Mouse (Mus musculus) hindbrain, embryonic 11.5 days (tissue): ENCODE data around the gene Me1. TPM values are rescaled to one million over a fixed set of nuclear protein-coding genes. Genes with fewer than 3 reads are reported as not detected.

ENCODE experiments used
- ATAC-seq: fragments of 200-750 bp; cut with Nextera tagmentation; 2 replicates; pipeline ENCODE4 v1.8.0; 2017; ENCODE audit warnings: mild to moderate bottlenecking, moderate TSS enrichment, moderate library complexity; ENCODE audit not compliant: low FRiP score
- DNase-seq: peaks from one replicate; pipeline ENCODE4 v3.0.0-alpha.2; 2015; ENCODE audit warnings: low spot score
- H3K27ac ChIP-seq: fragments of 300-500 bp; sonication (generic); 2 replicates; pipeline ENCODE4 v1.5.1; 2014; ENCODE audit warnings: mild to moderate bottlenecking, low read depth, low read length
- H3K27me3 ChIP-seq: fragments of 300-500 bp; sonication (generic); 2 replicates; pipeline ENCODE4 v1.6.1; 2014; ENCODE audit warnings: mild to moderate bottlenecking, low read length, moderate library complexity, mixed read lengths; ENCODE audit not compliant: control insufficient read depth, insufficient read depth
- H3K36me3 ChIP-seq: fragments of 300-500 bp; sonication (generic); 2 replicates; pipeline ENCODE4 v1.6.1; 2014; ENCODE audit warnings: mild to moderate bottlenecking, low read length, moderate library complexity, mixed read lengths; ENCODE audit not compliant: control insufficient read depth, insufficient read depth
- H3K4me1 ChIP-seq: fragments of 300-500 bp; sonication (generic); replicated peaks from 2 replicates; pipeline ENCODE4 v1.6.1; 2014; ENCODE audit warnings: low read length, mixed read lengths; ENCODE audit not compliant: control insufficient read depth, insufficient read depth
- H3K4me2 ChIP-seq: fragments of 300-500 bp; sonication (generic); replicated peaks from 2 replicates; pipeline ENCODE4 v1.6.1; 2014; ENCODE audit warnings: mild to moderate bottlenecking, low read depth, low read length
- H3K4me3 ChIP-seq: fragments of 300-500 bp; sonication (generic); 2 replicates; pipeline ENCODE4 v1.5.1; 2014; ENCODE audit warnings: low read depth, low read length
- H3K9ac ChIP-seq: fragments of 300-500 bp; sonication (generic); 2 replicates; pipeline ENCODE4 v1.6.1; 2014; ENCODE audit warnings: low read depth, low read length
- H3K9me3 ChIP-seq: fragments of 300-500 bp; sonication (generic); 2 replicates; pipeline ENCODE4 v1.6.1; 2016; ENCODE audit warnings: low read length; ENCODE audit not compliant: control insufficient read depth
- WGBS: fragments of 180-500 bp; shearing (Covaris S2); extraction: QIAGEN DNeasy Blood & Tissue Kit; methylation state at CpG from one replicate; pipeline ENCODE4 v1.1.7; 2014; 5-methylcytosine and 5-hydroxymethylcytosine counted together
- polyA plus RNA-seq: library from polyadenylated mRNA; unstranded; fragments of >200 nt; fragmentation: Nextera tagmentation; extraction: Ambion mirVana; gene quantifications from 2 replicates; pipeline ENCODE4 v1.2.1, GENCODE M21; 2014

The Me1 gene
- polyA plus RNA-seq, 1 experiment from 2014 or later, result 13.2 TPM

DNA sequence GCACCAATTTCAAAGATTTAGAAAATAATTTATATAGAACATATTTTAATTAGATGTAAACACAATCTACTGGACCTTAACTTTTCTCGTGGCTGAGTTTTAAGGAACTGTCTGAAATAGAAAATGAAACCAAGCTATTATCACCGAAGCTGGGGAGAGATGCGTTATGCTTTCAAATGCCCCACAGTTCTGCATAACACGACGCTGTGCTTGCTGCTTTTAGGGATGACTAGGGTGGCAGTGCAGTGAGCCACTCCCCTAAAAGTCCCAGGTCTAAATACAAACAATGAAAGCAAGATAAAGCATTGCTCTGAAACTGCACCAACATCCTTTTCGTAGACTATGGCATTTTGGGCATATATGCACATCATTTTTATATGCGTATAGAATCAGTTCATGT, 64.6 kb downstream of the Me1 start:
- no peaks in the 10 kb centered on the region for H3K36me3 ChIP-seq
- H3K4me1 ChIP-seq, result no peaks in the 10 kb centered on the region
- no peak overlapping the region for H3K4me3 ChIP-seq
- no peak for DNase-seq
- no peaks in the 10 kb centered on the region for H3K9me3 ChIP-seq
- H3K9ac ChIP-seq, result no peak overlapping the region
- H3K27ac ChIP-seq, result no peak overlapping the region
- H3K4me2 ChIP-seq, result no peak overlapping the region
- 90% methylated on average over 7 of the region's 7 CpGs for WGBS
- no peaks in the 10 kb centered on the region for H3K27me3 ChIP-seq
- no peak for ATAC-seq

DNA sequence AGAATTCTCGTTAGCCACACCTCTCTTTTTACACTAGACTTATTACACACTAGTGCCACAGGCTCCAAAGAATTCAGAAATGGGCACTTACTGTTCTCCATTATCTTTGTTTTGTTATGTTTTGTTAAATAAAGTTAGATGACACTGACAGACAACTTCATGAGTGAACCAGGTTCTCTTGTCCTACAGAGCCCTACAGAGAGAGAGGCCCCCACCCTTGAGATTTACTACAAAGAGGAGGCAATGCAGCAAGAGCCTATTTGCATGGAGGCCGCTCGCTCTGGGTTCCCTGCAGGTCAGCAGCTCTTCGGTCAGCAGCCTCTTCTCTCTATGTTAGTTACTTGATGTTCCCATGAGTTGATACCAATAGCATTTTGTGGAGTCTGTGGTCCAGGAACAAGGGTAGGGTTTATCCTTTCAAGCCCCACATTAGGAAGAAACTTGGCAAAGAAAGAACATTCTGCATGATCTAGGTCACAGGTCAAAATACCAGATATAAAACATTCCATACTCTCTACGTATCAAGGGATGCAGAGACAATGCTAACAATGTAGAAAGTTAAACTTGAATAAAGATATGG, 65.3 kb downstream of the Me1 start:
- Histone ChIP-seq H3K4me2 (no peak overlapping the region), H3K4me3 (no peak overlapping the region), H3K27me3 (no peaks in the 10 kb centered on the region), H3K9ac (no peak overlapping the region), H3K9me3 (no peaks in the 10 kb centered on the region), H3K4me1 (no peaks in the 10 kb centered on the region), H3K36me3 (no peaks in the 10 kb centered on the region), H3K27ac (no peak overlapping the region)
- 76% methylated on average over 5 of the region's 5 CpGs for WGBS
- DNase-seq (no peak), ATAC-seq (no peak)

DNA sequence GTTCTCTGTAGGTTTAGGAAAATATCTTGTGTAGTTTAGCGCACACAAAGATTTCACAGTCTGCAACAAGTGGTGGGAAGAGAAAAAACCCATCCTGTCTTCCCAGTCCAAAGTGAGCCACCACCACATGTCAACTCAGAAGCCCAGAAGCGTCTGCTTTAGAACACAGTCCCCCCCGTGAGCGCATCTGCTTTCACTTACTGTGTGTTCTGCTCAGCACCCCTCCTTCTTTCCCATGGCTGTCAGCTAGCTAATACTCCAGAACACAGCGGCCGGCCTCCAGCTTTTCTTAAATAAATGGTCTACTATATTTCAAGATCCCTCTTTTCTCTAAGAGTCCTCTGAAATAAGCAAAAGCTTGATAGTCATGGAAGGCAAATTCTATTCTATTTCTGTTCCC, 66.4 kb downstream of the Me1 start:
- no peak overlapping the region for H3K4me3 ChIP-seq
- H3K9ac ChIP-seq, result no peak overlapping the region
- H3K27ac ChIP-seq, result no peak overlapping the region
- DNase-seq (peak; percentile 24), ATAC-seq (no peak)
- H3K9me3 ChIP-seq, result no peaks in the 10 kb centered on the region
- 76% methylated on average over 6 of the region's 6 CpGs for WGBS
- no peak overlapping the region for H3K4me2 ChIP-seq
- H3K27me3 ChIP-seq, result no peaks in the 10 kb centered on the region
- H3K36me3 ChIP-seq, result no peaks in the 10 kb centered on the region
- H3K4me1 ChIP-seq, result no peaks in the 10 kb centered on the region

DNA sequence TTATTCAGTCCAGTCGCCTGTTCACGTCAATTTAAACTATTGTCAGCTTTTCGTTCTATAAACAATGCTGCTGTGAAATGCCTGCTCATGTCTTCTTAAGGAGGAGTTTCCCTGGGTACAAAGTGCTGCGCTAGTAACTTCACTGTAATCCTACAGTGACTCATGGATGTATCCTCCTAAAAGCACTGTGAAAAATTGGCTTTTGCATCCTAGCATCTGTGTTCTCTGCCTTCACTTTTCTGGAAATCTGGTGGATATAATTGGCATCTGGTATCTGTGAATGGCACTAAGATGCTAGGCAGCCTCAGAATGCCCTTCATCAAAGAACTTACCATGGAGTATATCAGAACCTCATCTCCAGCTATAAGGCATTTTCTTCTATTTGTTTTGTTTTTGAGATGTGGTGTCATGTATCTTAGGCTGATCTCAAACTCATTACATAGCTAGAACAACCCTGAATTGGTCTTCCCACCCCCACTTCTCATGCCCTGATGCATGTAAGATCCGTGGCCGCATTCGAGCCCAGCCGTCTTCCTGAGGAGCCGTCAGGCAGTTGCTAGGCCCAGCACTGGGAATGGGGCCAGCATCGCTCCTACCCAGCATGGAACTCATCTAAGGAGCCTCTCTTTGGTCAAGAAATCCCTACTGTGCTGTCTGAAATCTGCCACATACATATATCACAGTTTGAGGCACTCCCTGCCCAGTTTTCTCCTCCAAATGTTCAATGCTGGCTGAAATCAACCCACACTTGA, 67.8 kb downstream of the Me1 start:
- H3K4me1 ChIP-seq, result no peaks in the 10 kb centered on the region
- no peak overlapping the region for H3K27ac ChIP-seq
- 89% methylated on average over 10 of the region's 10 CpGs for WGBS
- no peak for ATAC-seq
- H3K4me3 ChIP-seq, result no peak overlapping the region
- no peak overlapping the region for H3K4me2 ChIP-seq
- no peak for DNase-seq
- H3K9me3 ChIP-seq, result no peaks in the 10 kb centered on the region
- no peaks in the 10 kb centered on the region for H3K36me3 ChIP-seq
- H3K9ac ChIP-seq, result no peak overlapping the region
- H3K27me3 ChIP-seq, result no peaks in the 10 kb centered on the region

DNA sequence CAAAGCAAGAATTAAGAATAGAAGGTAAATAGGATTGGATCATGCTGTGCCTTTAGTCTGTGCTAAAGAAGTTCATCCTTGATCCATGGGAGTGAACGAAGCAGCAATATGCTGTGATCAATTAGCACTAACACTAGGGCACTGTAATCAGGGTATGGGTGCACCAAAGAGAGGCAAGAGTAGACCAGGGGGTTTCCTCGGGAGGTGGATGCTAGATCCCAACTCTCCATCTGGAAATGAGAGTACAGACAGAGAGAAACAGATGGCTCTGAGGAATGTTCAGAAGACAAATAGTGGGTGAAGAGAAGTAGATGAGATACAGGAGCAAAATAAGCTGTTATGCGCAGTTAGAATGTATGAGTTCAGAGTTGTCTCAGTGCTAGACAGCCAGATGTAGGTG, 68.8 kb downstream of the Me1 start:
- Histone ChIP-seq H3K4me1 (no peaks in the 10 kb centered on the region), H3K27ac (no peak overlapping the region), H3K27me3 (no peaks in the 10 kb centered on the region), H3K9me3 (no peaks in the 10 kb centered on the region), H3K36me3 (no peaks in the 10 kb centered on the region), H3K4me2 (no peak overlapping the region), H3K9ac (no peak overlapping the region), H3K4me3 (no peak overlapping the region)
- DNase-seq, result no peak
- 74% methylated on average over 3 of the region's 3 CpGs for WGBS
- ATAC-seq, result no peak

DNA sequence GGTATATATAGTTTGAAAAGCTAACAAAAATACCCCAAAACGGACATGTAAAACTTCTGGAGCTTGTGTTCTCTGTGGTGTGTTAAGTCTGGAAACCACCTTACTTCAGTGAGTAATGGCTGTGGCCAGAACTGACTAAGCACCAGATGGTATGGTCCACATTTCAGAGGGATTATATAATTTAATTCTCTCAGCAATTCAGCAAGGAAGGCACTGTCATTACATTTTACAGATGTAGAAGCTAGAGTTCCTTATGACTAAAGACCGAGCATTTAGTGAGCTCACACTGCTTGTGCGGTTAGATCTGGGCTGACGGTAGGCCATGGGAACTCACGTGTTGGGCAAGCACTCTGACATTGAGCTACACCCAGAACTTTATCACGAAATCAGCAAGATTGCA, 71.0 kb downstream of the Me1 start:
- no peak overlapping the region for H3K4me2 ChIP-seq
- H3K36me3 ChIP-seq, result no peaks in the 10 kb centered on the region
- ATAC-seq (no peak), DNase-seq (no peak)
- no peaks in the 10 kb centered on the region for H3K4me1 ChIP-seq
- 93% methylated on average over 6 of the region's 6 CpGs for WGBS
- no peaks in the 10 kb centered on the region for H3K9me3 ChIP-seq
- H3K9ac ChIP-seq, result no peak overlapping the region
- H3K27me3 ChIP-seq, result no peaks in the 10 kb centered on the region
- no peak overlapping the region for H3K4me3 ChIP-seq
- H3K27ac ChIP-seq, result no peak overlapping the region

DNA sequence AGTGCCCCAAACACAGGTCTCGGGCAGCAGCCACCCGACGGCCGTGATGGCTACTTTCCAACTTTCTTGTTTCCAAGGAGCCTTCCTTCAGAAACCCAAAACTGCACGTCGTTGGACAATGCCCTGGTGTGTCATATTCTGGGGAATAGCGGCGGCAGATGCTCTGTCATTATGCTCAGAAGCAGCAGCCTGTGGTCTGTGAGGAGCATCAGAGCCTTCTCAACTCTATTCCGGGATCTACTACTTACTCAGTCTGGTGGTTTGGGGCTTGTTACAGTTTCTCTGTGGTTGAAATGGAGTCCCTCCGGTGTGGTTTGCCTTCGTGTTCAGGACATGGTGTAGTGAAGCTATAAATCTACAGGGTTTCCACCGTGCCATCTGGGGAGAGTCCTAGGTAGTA, 71.7 kb downstream of the Me1 start:
- 86% methylated on average over 12 of the region's 12 CpGs for WGBS
- no peaks in the 10 kb centered on the region for H3K36me3 ChIP-seq
- H3K4me1 ChIP-seq, result no peaks in the 10 kb centered on the region
- no peak overlapping the region for H3K27ac ChIP-seq
- no peaks in the 10 kb centered on the region for H3K27me3 ChIP-seq
- DNase-seq (no peak), ATAC-seq (no peak)
- no peak overlapping the region for H3K9ac ChIP-seq
- no peak overlapping the region for H3K4me3 ChIP-seq
- H3K4me2 ChIP-seq, result no peak overlapping the region
- no peaks in the 10 kb centered on the region for H3K9me3 ChIP-seq

DNA sequence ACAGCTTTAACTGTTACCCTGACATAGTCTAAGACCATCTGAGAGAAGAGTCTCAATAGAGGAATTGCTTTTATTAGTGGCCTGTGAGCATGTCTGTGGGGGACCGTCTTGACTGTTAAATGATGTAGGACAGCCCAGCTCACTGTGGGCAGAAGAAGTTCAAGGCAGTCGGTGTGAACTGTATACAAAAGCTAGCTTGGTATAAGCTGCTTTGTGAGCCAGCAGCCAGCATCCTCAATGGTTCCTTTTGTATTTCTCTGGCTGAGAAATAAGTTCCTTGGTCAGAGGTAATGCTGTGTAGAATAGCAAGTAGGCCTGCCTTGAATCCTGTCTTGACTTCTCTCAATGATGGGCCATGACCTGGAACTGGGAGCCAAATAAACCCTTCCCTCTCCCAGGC, 73.7 kb downstream of the Me1 start:
- 70% methylated on average over 2 of the region's 2 CpGs for WGBS
- H3K27ac ChIP-seq, result no peak overlapping the region
- no peak overlapping the region for H3K9ac ChIP-seq
- no peaks in the 10 kb centered on the region for H3K4me1 ChIP-seq
- H3K36me3 ChIP-seq, result no peaks in the 10 kb centered on the region
- H3K4me3 ChIP-seq, result no peak overlapping the region
- ATAC-seq (no peak), DNase-seq (no peak)
- no peaks in the 10 kb centered on the region for H3K9me3 ChIP-seq
- H3K27me3 ChIP-seq, result no peaks in the 10 kb centered on the region
- no peak overlapping the region for H3K4me2 ChIP-seq
